Mouse (Mus musculus): ENCODE data around the gene Chn1.

GRCm38 (mm10) chr2:73779016-73779595, 4.0 kb upstream of the Chn1 start:
- no peak for TF ChIP-seq CTCF (IDR thresholded peaks at IDR 0.05; ENCODE audit: insufficient read depth, low read length)
- TF ChIP-seq POLR2A (IDR thresholded peaks at IDR 0.05; ENCODE audit: borderline replicate concordance, extremely low read depth, low read depth, low read length) = no peak
